Mouse (Mus musculus) mouse trophoblast stem cell (cell line): ENCODE results near the gene Fads2.
"Not testable (repeated sequence)": the region's sequence is repeated elsewhere in the genome, so short reads cannot be mapped to it uniquely, and the experiment has no call there.

ENCODE experiments used
- in situ Hi-C, 2 experiments: fragments of 300-500 bp; cut with MseI, MboI; formaldehyde crosslinking; loops; 2 replicates in 1 of 2; 3 replicates in 1 of 2; pipeline ENCODE4 v1.15.1; 2025

The Fads2 gene

GRCm38 (mm10) chr19:10101341-10102053, at the start of gene Fads2:
Gene Fads2 (minus strand): TSS chr19:10101746.
- in situ Hi-C loops, result no loop called here

DNA sequence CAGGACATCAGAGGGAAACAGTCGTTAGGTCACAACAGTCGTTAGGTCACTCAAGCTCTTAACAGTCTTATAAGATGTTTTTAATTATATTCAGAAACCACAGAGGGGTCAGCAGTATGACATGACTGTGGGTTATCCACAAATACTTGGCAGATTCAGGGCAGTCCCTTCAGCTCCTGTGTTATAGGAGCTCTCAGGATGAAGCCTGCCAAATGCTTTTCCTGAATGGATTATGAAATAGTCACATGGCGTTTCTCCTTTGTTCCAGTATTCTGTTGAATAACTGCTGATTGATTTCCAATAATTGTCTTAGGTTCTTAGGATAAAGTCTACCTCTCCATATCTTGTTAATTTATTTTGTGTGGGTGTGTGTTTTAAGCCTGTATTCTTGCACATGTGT, 47.6 kb upstream of the Fads2 start:
- in situ Hi-C loops, result no loop called here

- in situ Hi-C loops, result no loop called here
Observed at GRCm38 (mm10) chr19:10148555-10148954, 47.0 kb upstream of the Fads2 start.

- in situ Hi-C loops, result no loop called here
Observed at GRCm38 (mm10) chr19:10144464-10144863, 42.9 kb upstream of the Fads2 start.

- in situ Hi-C loops, result no loop called here
Observed at GRCm38 (mm10) chr19:10143667-10144066, 42.1 kb upstream of the Fads2 start.

DNA sequence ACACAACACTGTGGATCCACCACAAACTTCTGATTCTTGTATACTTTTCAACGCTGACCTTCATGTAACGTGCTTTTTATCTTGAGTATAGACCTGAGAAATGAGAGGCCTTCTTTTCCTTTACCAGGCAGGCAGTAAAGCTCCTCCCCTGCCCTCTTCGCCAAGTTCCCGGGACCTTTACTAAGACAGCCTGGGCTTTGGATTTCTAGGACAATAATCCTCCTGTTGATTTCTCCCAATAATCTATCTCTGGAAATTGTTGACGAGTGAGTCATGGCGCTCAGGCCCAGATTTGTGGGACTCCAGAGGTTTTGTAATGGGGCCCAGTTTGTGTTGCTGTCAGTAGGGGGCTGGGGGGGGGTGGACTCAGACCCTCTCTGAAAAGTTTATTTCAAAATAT, 38.2 kb upstream of the Fads2 start:
- in situ Hi-C loops, result no loop called here

- in situ Hi-C loops, result no loop called here
Observed at GRCm38 (mm10) chr19:10137423-10137822, 35.9 kb upstream of the Fads2 start.

GRCm38 (mm10) chr19:10134692-10135091, 33.1 kb upstream of the Fads2 start:
- in situ Hi-C loops, result no loop called here

DNA sequence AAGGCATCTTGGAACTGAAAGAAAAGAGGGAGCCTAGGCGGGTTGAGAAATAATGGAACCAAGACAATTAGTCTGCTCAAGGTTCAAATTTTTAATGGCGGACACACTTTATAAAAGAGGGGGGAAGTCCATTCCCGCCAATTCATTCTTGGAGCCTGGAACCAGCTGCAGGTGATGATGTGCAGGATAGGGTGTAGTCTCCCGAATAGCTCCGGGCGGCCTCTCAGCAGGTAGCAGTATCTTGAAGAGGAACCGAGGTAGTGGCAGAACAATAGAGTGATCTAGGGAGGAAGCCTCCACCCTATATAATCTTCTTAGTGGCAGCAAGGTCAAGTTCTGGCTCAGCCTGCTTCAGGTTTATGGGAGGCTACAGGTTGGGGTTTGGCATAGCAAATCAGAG, 28.0 kb upstream of the Fads2 start:
- in situ Hi-C loops, result not testable (repeated sequence)

DNA sequence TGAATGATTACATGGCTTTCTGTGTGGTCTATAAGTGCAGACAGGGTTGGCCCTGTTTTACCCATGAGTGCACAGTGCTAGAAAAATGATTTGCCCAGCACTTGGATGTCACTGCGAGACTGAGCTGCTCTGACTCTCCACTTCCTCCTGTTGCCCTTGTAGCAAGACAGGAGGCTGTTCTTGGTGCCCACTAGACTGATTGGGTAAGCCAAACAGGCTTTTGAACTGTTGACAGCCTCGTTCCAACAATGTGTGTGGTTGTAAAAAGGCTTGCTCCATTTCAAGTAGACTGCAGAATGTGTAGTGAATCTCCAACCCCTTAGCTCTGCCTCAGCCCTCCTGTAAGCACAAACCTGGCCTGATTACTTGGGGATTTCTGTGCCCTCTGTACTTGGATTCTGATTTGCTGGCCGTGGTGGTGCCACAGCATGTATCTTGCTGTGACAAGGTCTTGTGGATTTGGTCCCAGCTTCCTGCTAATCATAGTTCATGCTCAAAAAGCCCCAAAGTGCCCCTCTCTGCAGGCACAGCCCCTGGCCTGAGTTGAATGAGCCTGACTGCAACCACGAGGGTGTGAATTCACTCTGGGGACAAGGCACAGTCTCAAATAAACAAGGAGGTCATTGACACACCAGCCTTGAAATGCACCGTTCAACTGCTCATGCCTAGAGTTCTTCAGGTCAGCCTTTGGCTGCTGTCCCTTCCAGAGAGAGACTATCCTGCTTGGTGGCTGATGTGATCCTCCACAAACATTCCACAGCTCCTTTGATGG, 25.1 kb upstream of the Fads2 start:
- in situ Hi-C loops, result no loop called here

DNA sequence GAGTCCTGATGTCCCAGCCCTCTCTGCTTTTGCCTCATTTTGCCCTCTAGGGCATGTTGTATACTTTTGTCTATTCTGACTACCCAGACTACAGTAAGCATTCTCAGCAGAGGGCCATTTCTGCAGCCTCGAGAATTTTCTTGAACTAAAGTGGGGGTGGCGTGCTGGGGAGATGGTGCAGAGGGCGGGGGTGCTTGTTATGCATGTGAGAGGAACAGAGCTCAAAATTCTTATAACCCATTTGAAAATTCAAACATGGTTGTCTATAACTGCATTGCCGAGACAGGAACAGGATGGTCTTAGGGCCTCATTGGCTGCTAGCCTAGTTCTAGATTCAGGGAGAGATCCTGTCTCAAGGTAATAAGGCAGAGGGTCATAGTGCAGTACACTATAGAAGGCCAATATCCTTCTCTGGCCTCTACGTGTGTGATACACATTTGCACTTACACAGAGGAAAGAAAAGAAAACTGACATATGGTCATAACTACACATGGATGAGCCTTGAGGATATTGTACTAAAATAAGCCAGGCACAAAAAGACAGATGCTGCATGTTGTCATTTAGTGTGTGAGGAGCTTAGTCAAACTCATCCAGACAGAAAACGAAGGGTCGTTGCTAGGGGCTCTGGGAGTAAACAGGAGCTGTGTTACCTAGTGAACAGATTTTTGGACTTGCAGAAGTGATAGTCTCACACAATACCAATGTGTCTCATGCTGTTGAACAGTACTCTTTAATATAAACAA, 22.5 kb upstream of the Fads2 start:
- in situ Hi-C loops, result no loop called here

DNA sequence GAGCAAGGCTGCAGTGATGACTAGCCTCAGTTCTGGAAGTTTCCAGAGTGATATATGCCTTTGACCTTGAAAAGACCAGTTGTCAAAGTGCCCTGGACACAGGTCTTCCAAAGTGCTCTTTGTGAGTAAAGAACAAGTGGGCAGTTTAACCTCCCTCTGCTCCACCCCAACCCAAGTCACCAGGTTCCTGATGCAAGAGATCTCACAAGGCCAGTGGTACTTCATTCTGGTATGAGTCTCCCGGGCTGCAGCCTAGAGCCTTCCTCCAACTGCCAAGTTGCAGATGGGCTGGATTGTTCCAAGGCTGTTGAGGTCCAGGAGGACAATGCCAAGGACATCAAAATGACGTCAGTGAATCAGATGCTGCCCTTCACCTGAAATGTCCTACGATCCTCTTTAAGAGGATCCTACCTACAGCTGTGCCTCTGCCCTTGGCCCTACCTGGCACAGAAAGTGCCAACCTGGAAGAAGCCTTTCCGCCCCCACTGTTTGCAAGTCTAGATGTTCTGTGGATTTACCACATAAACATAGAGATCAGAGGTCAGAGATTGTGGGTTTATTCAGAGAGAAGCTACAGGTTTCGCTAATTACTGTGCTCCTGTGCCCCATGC, 20.6 kb upstream of the Fads2 start:
- in situ Hi-C loops, result no loop called here

DNA sequence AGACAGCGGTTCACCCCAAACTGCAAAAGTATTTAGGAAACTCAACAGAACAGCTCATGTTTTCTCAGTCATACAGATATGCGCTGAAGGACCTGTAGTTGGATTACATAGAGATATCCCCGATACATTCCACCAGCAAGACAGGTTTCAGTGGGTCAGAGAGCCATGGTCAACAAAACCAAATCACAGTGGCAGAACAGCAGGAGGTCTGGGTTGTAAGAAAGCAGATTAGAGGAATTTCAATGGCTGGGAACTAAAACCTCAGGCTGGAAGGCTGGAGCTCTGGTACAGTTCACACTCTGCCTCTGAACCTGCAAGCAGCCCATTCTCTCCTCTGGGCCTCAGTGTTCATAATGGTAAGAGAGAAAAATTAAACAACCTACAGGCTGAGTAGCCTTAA, 15.1 kb upstream of the Fads2 start:
- in situ Hi-C loops, result no loop called here

DNA sequence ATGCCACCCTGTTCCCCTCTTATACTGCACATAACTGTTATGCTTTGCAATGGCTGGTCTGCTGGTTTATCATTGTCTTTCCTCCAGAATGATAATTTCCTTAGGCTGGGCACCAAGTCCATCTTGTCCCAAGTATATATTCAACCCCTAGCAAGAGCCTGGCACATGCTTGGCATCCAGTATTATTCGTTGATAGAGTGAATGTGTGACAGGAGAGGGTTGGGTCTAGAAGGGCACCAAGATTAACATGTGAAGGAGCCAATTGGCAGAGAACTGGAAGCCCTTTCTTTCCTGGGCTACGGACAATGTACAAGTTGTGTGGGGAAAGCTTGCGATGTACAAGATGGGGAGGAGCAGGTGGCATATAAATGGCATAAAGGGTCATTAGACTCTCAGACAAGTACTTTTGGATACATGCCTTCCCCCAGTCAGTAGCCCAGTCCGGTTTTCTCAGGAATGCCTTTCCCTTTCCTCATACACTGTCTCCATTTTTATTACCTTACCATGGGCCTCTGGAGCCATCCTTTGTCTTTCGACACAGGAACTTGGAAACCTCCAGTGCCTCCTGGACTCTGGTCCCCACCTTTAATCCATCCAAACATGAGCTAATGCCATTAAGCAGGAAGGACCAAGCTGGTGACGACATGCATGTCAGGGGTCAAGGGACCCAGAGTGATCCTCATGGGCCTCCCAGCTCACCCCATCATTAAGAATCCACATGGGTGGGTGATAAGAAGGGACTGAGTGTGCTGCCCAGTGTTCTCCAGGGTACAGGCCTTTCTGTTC, 14.0 kb upstream of the Fads2 start:
- in situ Hi-C loops, result no loop called here

GRCm38 (mm10) chr19:10112956-10113355, 11.4 kb upstream of the Fads2 start:
- in situ Hi-C loops, result no loop called here

- in situ Hi-C loops, result no loop called here
Observed at GRCm38 (mm10) chr19:10108666-10109065, 7.1 kb upstream of the Fads2 start.

DNA sequence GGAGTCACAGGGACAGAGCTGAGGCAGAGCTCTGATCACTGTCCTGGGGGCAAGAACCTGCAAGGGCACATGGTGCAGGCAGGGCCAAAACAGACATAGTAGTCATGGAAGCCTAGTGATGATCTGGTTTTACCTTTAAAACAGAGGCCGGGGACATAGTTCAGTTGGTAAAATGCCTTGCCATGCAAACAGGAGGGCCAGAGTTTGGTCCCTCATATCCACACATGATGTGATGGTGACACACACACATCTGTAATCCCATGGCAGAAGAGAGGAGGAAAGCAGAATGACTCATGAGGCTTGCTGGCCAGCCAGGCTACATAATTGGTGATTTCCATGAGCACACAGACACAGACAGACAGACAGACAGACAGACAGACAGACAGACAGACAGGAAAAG, 6.6 kb upstream of the Fads2 start:
- in situ Hi-C loops, result no loop called here

DNA sequence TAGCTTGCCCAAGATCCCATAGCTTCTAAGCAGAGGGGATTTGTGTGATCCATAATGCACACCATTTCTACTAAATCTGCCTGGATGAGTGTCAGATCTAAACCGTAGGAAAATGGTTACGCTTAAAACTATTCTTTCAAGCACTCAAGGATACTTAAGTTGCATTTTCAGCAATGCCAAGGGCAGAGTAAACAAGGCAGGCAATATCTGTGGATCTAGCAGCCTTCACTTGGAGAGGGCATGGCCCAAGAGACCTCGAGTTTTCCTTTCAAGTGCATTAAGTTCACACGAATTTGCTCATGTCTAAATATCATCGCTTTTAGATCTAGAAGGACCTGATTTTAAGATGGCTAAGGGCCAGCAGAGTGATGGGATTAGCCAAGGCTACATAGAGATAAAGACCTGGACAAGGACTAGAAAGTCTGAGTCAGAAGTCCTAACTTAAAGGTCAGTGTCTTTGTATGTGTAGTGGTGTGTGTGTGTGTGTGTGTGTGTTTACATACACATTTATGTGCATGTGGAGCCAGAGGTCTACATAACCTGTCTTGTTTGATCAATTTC, 5.6 kb upstream of the Fads2 start:
- in situ Hi-C loops, result no loop called here

- in situ Hi-C loops, result no loop called here
Observed at GRCm38 (mm10) chr19:10106634-10107033, 5.1 kb upstream of the Fads2 start.

DNA sequence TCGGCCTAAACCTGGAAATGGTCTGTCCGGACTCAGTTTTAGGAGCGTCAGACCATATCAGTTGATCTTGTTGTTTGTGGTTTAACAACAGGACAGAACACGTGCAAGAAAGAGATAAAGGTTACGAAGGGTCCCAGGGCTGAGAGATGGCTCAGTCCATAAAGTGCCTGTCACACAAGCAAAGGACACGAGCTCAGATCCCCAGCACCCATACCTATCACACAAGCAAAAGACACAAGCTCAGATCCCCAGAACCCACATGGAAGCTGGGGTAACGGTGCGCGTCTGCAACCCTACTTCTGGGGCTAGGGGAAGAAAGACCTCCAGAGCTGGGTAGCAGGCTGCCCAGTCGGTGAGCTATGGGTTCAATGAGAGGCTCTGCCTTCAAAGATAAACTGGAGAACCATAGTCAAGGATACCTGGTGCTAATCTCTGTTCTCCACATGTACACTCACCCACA, 3.5 kb upstream of the Fads2 start:
- in situ Hi-C loops, result no loop called here

DNA sequence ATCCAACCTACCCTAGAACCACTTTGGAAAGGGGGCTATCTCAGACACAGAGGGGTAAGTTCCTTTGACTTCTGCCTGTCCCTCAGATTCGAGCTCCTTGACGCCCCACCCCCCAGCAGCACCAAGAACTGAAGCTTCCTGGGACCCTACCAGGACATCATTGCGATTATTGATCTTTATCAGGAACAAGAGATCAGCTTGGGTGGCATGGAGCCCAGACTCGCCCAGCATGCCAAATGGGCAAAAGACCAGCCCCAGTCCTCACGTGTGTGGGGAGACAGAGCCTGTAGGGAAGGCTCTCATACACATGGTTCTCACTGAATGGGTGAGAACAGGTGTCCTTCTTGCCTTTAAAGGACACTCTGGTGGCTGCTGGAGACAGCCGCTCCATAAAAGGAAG, 2.7 kb upstream of the Fads2 start:
- in situ Hi-C loops, result no loop called here
